Mouse (Mus musculus): Measurements from ENCODE around the gene Cdca5.

The Cdca5 gene

DNA sequence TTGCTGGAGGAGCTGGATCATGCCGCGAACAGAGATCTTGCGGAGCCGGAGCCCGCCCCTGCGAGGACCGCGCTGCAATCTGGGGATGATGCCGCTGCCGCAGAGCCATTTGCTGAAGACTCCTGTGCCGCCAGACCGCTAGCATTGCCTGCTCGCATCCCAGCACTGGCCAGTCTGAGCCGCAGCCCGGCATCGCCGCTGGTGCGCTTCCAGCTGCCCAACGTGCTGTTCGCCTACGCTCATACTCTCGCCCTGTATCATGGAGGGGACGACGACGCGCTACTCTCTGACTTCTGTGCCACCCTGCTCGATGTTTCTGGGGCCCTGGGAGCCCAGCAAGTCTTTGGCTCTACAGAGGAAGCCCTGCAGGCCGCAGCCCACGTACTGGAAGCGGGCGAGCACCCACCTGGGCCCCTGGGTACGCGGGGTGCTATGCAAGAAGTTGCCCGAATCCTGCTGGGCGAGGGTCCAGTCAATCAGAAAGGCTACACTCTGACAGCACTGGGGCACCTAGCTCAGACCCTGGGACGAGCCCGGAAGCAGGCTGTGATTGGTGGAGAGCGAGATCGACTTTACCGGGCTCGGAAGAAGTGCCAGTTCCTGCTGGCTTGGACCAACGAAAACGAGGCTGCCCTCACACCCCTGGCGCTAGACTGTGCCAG lies 23.0 kb upstream of the Cdca5 start:
- DNase-seq = peak; percentile 73

DNA sequence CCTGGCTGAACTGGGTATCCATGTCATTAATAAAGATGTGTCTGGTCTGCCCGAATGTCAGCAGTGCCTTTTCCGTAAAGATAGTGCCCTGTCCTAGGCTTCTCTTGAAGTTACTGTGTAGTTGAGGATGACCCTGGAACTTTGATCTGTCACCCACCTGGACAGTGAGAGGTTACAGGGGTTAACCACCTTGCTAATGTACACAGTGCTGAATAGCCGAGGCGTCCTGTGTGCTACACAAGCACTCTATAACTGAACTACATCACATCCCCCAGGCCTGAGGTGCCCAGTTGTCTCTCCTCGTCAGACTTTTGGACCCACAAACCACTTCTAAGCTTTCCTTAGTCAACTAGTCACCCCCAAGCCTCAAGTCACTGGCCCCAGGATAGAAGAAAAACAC lies 22.4 kb upstream of the Cdca5 start:
- no peak for DNase-seq

DNA sequence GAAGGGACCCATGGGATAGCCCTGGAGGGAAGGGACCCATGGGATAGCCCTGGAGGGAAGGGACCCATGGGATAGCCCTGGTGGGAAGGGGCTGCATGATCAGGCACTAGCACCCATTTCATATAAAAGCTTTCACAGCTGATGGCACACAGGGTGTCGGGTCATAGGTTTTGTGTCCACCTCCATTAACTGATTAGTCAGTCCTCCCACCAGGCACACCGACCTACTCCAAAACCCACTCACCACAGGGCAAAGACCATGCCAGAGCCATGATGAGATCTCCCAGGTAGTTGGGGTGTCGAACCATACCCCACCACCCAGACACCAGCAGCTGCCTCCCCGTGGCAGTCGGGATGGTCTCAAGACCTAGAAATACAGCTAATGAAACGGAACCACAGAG lies 21.7 kb upstream of the Cdca5 start:
- DNase-seq = no peak

GRCm38 (mm10) chr19:6066571-6066970 lies 18.2 kb upstream of the Cdca5 start:
- no peak for DNase-seq

- peak; percentile 89 for DNase-seq
Observed at GRCm38 (mm10) chr19:6067011-6067723, 17.6 kb upstream of the Cdca5 start.

GRCm38 (mm10) chr19:6067724-6068415 lies 16.9 kb upstream of the Cdca5 start, which contains the start of gene Tm7sf2:
Gene Tm7sf2, minus strand, starts transcription at chr19:6068373.
- peak; percentile 95 for DNase-seq

GRCm38 (mm10) chr19:6068951-6069350 lies 15.8 kb upstream of the Cdca5 start:
- DNase-seq = no peak

GRCm38 (mm10) chr19:6069851-6070250 lies 14.9 kb upstream of the Cdca5 start:
- DNase-seq = no peak

DNA sequence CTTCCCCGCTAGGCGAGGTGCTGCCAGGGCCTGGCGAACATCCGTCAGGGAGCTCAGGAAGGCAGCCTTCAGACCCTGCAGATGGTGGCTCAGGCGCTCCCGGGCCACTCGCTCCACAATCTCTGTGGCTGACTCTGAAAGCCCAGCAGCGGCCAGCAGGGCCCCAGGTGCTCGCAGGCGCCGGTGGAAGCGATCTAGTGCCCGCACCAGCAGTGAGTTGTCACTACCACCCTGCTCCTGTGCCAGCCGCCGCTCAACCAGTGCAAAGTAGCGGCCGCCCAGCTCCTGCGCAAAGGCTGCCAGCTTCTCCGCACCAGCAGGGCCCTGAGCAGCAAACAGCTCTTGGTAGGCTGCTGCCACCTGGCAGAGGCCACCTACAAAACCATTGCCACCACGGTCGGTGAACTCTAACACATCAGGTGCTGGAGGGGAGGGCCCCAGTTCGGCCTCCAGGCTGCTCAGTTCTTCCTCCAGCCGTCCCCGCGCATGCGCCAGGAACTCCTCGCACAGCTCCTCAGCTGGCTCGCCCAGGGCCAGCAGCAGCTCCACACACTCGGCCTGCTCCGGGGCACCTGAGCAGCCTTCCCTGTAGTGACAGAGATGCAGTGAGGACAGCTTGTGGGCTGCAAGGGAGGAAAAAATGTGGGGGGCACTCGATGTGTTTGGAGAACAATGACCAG lies 14.1 kb upstream of the Cdca5 start:
- peak; percentile 10 for DNase-seq

- peak; percentile 18 for DNase-seq
Observed at GRCm38 (mm10) chr19:6071261-6071660, 13.5 kb upstream of the Cdca5 start.

DNA sequence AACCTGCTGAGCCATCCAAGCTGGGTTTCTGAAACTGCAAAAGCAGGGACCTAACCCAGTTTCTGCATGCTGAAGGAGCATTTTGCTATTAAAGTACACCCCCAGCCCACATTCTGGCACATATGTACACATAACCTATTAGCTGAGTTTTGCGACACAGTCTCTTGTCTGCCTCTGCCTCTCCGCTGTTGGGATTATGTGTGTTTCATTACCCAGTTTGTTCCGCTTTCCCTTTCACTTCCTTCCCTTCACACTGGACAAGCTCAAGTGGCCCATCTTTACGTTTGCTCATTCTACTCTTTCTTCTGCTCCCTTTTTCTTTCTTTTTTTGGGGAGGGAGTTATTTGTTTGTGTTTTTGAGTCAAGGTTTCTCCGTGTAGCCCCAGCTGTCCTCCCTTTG lies 10.9 kb upstream of the Cdca5 start:
- no peak for DNase-seq

- peak; percentile 91 for DNase-seq
Observed at GRCm38 (mm10) chr19:6076564-6077393, 8.0 kb upstream of the Cdca5 start, which contains the start of gene Vps51. Gene Vps51, minus strand, starts transcription at chr19:6077231.

DNA sequence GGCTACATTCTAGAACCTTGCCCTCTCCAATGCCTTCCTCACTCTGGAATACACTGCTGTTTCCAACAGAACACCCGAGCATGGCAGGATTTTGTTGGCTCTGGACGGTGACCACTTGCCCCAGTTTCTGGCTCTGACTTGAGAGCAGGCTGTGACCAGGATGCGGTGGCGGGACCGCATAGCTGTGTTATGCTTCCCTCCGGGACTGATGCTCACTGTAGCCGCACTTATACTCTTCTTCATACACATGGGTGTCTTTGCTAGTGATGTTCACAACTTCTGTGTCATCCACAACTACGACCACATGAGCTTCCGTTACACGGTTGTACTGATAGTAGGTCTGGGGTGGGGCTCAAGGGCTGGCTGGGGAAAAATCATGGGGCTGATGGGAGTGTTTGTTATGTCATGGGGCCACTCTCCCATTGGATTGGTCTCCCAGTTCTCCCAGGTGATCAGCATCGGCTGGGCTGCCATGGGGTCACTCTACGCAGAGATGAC lies 4.8 kb upstream of the Cdca5 start, which contains the start of gene Tmem262:
Gene Tmem262, plus strand, starts transcription at position 51 of the 498 bp plus-strand sequence.
- no peak for DNase-seq

GRCm38 (mm10) chr19:6082156-6082555 lies 2.6 kb upstream of the Cdca5 start, which contains the start of gene Gm28374:
Gene Gm28374, minus strand, starts transcription at chr19:6082256.
- DNase-seq = no peak

GRCm38 (mm10) chr19:6085417-6085879 lies 665 bp downstream of the Cdca5 start:
- DNase-seq = peak; percentile 78

DNA sequence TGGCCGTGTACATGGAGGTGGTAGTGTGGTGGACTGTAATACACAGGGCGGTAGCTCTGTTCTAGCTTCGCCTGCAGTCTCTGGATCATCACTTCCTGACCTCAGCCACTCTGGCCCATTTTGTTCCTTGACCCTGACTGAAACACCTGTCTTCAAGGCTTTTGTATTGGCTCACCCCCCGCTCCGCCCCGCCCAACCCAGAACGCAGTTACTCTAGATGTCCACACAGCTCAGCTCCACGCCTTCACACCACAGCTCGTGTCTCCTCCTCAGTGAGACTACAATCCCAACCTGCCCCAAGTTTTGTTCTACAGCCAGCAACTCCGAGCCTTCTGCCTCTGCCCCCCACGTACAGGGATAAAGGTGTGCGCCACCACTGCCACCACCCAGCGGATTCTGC lies 4.1 kb downstream of the Cdca5 start:
- no peak for DNase-seq

DNA sequence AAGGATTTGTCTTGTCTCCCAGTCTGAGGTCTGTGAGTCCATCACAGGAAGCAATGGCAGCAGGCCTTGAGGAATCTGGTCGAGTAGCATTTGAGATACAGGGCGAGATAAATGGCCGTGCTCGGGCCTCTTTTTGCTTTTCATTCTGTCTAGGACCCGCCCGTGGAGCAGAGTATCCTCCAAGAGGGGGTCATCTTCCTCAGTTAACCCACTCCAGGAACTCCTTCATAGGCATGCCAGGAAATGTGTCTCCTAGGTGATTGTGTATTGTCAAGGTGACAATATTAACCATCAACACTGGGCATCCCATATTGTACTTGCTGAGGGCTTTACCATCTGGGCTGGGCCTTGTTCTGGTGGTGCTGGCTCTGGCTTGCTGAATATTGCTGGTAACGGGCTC lies 9.3 kb downstream of the Cdca5 start, which contains the start of gene AC131692.1:
Gene AC131692.1, plus strand, starts transcription at position 301 of the 400 bp plus-strand sequence.
- no peak for DNase-seq

DNA sequence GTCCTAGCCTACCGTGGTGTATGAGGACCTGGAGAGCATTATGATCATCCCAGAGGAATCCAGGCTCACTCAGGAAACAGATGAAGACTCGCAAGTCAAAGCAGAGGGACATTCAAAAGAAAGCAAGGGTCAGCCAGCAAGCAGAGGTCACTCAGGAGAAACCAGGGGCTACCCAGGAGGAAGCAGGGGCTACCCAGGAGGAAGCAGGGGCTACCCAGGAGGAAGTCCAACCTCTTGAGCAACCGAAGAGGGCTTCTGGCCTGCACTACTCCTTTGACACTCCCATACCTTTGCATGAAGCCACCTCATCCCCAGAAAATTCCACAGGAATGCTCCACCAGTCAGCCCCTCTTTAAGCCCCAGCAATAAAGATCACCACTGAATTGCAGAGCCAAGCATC lies 13.1 kb downstream of the Cdca5 start:
- peak; percentile 46 for DNase-seq

DNA sequence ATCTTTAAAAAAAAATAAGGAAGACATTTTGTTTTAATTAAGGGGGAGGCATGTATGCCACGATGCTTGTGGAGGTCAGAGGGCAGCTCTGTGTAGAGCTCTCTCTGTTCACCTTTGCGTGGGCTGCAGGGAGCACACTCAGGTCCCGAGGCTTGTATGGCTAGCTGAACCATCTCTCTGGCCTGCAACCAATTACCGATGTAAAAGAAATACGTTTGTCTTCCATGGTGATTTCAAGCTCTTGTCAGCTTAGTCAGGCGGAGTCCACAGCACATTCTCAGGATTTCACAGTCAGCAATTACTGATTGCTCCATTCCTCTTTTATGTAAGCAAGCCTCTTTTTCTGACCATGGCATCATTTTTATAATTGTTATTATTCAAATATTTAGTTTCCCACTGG lies 16.4 kb downstream of the Cdca5 start:
- no peak for DNase-seq

DNA sequence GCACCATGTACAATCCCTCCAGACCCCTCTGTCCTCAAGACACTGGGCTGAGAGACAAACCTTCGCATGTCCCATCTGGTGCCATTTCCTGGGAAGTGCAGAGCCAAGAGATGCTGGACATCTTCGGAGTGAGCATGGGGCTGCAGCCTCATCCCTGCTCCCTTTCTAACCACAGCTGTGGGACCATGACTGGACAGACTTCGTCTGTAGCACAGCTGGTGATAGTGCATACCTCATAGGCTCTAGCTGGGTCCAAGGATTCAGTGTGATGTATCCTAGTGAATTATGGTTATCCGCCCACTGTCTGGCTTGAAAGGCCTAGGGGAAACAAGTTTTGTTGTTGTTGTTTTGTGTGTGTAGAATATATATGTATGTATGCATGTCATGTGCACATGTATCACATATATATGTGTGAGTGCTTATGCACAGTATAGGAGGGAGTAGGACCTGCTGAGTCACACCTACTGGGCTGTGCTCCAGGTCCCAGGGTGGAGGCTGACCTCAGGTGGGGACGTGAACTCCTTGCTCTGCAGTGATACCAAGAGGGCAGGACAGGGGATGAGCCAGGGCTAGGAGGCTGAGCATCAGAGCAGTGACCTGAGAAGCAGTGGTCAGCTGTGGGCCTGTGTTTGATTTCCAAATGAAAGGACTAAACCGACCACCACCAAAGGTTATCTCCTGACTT lies 17.5 kb downstream of the Cdca5 start:
- no peak for DNase-seq

DNA sequence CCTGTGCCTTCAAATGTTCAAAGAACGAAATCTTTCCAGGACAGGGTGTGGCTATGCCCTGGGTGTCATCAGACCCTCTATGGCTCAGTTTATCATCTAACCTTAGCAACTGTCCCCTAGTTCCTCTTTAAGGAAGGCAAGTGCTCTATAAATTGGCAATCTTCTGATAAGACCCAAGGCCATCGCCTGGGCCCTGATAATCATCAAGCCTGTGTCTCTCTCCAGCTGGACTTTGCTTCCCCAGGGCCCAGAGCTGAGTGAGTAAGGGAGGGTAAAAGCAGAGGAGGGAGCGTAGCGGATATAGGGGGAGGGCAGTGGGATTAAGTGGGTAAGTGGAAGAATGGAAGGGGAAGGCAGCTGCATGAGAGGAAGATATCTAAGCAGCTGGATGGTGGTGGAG lies 19.7 kb downstream of the Cdca5 start:
- no peak for DNase-seq

Data from kidney, postnatal 10 days (tissue).